Mouse (Mus musculus) left cerebral cortex, postnatal 25 days (tissue): ENCODE data around the gene Umad1. TPM values are rescaled to one million over a fixed set of nuclear protein-coding genes. Genes with fewer than 3 reads are reported as not detected.

Experiments
- DNase-seq, 2 experiments: peaks; one replicate each; pipeline ENCODE4 v3.0.0; 2022; ENCODE audit warnings: low spot score in 2 of 2, mixed read lengths in 1 of 2
- intact Hi-C: fragments of 180-260 bp; cut with DNase I; formaldehyde crosslinking; loops from one replicate; pipeline ENCODE4 v1.15.1; 2025
- total RNA-seq, 2 experiments: library from RNA; stranded (reverse); gene quantifications; 2 replicates each; pipeline ENCODE4 v1.2.3; 2021

The Umad1 gene
- total RNA-seq, 2 experiments from 2014 or later: 37.3 to 41.1 TPM

GRCm38 (mm10) chr6:8489266-8489665 is 230.2 kb downstream of the Umad1 start:
- DNase-seq: no peak
- intact Hi-C loops: no loop called here

GRCm38 (mm10) chr6:8489938-8490585 is 231.0 kb downstream of the Umad1 start:
- no peak for DNase-seq
- intact Hi-C loops: no loop called here

- DNase-seq: no peak
These were observed 233.2 kb downstream of the Umad1 start for GRCm38 (mm10) chr6:8492248-8492647.

GRCm38 (mm10) chr6:8495109-8495826 is 236.2 kb downstream of the Umad1 start:
- intact Hi-C loops: no loop called here
- DNase-seq: no peak

More at GRCm38 (mm10) chr6:8492248-8492647, 233.2 kb downstream of the Umad1 start:
- intact Hi-C loops: no loop called here

- no peak for DNase-seq
- intact Hi-C loops: no loop called here
These were observed 236.7 kb downstream of the Umad1 start for GRCm38 (mm10) chr6:8495827-8496222.

- intact Hi-C loops: no loop called here
- DNase-seq: no peak
These were observed 238.3 kb downstream of the Umad1 start for GRCm38 (mm10) chr6:8497234-8497867.

- intact Hi-C loops: no loop called here
- no peak for DNase-seq
These were observed 238.8 kb downstream of the Umad1 start for GRCm38 (mm10) chr6:8497868-8498257.

- no peak for DNase-seq
- intact Hi-C loops: no loop called here
These were observed 239.9 kb downstream of the Umad1 start for GRCm38 (mm10) chr6:8498961-8499360.

GRCm38 (mm10) chr6:8503953-8504352 is 244.9 kb downstream of the Umad1 start:
- intact Hi-C loops: no loop called here
- DNase-seq: no peak

- no peak for DNase-seq
- intact Hi-C loops: loop anchor here (5.0 kb wide), 2 partner anchors 77 to 92 kb away; no protein-coding TSS in a partner anchor
These were observed 245.6 kb downstream of the Umad1 start for GRCm38 (mm10) chr6:8504521-8505228.

- intact Hi-C loops: loop anchor here (5.0 kb wide), 2 partner anchors 79 to 94 kb away; no protein-coding TSS in a partner anchor
- DNase-seq: no peak
These were observed 247.5 kb downstream of the Umad1 start for GRCm38 (mm10) chr6:8506631-8507030.

Other genes with a start within 250 kb of the Umad1 start
- gene Col28a1, start 66.7 kb upstream of the Umad1 start, total RNA-seq: under 1 TPM; 0.60 to 0.76 TPM
- 10 to 100 TPM; 22.2 to 22.8 TPM for gene Mios, start 50.1 kb upstream of the Umad1 start, total RNA-seq
- gene Rpa3, start 115 bp upstream of the Umad1 start, total RNA-seq: 10 to 100 TPM; 15.4 to 16.2 TPM
- 1 to 10 TPM; 5.7 to 6.1 TPM for gene Gm45062, start 162 bp downstream of the Umad1 start, total RNA-seq